Mouse (Mus musculus) ES-CJ7 (cell line): ENCODE data around the gene Ndufs2.
A peak's percentile ranks its signal among the peaks of the same experiment; 100 is the strongest.

Experiments used
- DNase-seq: peaks from one replicate; pipeline ENCODE4 v3.0.0; 2011; ENCODE audit warnings: low read depth, low spot score

Gene Ndufs2

DNA sequence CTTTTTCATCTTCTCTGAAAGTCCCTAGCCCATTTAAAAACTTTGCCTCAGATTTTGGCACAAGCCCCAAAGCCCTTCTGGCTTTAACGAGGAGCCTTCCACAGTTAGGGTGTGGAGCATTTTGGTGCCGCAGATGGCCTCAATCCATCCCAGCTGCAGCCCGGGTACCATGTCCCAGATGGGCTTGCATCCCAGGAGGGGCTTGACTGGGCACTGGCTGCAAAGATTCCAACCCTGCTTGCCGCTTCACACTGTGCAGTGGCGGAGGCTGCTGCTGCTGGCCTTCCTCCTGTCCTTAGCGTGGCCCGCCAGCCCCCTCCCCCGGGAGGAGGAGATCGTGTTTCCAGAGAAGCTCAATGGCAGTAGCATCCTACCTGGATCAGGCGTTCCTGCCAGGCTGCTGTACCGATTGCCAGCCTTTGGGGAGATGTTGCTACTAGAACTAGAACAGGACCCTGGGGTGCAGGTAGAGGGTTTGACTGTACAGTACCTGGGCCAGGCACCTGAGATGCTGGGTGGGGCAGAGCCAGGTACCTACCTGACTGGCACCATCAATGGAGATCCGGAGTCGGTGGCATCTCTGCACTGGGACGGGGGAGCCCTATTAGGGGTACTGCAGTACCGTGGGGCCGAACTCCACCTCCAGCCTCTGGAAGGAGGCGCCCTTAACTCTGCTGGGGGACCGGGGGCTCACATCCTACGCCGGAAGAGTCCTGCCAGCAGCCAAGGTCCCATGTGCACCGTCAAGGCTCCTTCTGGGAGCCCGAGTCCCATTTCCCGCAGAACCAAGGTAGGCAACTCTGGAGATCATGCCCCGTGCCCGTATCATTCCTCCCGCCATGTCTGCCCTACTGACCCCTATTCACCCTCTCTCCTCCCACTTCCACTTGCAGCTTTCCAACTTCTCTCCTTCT lies at the start of gene Ndufs2:
Ndufs2 (minus strand) TSS at position 709 of the 914 bp plus-strand sequence.
- DNase-seq, result no peak

DNA sequence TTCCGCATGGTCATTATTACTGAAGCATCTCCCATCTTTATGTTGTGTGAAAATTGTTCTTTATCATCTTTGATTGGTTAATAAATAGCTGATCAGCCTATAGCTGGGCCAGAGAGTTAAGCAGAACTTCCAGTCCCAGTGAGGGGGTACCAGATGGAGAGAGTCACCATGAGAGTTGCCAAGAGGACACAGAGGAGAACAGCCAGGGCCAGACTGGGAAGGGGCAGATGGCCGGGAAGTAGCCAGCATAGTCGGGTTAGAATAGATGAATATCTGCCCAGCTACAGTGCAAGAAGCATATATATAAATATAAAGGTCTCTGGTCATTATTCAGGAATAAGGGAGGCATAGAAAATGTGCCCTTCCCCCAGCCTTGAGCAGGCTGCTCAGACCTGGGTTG lies 47.0 kb upstream of the Ndufs2 start:
- DNase-seq, result no peak

DNA sequence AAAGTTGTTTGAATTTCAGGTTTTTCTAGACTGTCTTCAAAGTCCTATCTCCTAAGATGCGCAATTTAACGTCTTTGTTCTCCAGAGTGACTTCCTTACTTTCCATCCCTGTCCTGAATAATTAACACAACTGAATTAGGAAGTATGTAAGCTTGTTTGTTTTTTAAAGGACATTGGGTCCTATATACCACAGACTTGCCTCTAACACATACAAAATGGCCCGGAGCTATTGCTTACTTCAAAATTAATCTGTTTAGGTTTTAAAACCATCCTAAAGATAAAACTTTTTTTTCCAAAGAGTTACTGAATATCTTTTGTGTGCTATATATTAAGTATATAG lies 43.8 kb upstream of the Ndufs2 start:
- DNase-seq, result no peak

DNA sequence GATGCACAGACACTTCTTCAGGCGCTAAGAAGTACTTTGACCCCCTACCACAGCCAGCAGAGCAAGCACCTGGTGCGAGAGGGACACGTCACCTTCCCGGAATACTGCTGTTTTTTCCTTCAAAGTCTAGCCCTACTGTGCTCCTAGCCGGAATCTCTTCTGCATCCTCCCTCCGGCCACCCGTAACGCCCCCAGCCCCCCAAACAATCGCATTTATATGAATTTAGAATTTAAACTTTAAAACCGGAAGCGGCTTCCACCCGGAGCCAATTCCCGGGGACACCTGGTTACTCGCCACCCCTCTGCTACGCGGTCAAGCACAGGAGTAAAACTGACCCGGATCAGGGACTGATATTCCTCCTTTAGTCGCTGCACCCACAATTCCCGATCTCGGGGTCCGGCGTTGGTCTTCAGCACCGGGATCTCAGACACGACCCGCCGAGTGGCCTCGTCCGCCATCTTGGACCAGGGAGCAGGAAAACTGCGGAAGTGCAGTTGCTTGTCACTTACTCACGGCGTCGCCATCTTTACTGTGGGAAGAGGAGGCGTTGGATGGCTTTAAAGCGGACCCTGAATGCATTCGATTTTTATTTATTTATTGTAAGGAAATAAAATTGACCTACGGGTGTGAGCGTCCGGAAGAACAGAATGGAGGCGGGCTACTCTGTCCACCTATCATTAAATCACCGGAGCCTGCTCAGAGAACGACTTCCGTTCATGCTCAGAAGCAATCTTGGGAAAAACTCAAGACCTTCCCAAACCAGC lies 43.3 kb upstream of the Ndufs2 start, which contains the start of gene Ufc1:
Ufc1 (minus strand) TSS at position 727 of the 765 bp plus-strand sequence.
- peak; percentile 92 for DNase-seq

DNA sequence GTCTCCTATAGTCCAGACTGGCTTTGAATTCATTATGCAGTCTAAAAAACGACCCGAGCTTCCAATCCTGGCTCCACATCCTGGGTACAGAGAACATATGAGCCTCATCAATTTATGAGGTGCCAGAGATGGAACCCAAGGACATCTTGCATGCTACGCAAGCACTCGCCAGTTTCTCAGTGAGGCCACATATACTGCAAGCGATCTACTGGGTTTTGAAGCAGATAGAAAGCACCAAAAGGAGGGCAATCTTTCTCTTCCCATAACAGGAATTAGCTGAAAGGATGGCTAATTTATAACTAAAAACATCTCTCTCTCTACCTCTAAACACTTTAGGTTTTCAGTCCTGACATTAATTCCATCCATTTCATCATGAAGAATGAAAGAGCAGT lies 42.7 kb upstream of the Ndufs2 start:
- DNase-seq, result no peak

DNA sequence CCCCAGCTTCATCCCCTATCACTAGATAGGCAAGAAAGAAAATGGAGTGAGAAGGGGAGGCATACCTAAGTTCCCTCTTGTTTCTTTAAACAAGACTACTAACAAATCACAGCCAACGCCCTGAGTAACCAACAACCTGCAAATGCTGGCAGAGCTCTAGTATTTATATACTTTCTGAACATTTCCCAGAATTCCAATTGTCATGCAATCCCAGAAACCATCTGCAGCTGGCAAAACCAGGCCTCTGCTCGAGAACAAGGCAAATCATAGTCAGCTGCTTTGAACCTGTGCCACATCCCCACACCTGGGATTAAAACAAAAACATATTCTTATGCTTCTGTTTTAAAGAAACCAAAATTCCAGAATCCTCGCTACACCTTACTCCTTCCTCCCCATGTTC lies 42.2 kb upstream of the Ndufs2 start:
- DNase-seq, result no peak

DNA sequence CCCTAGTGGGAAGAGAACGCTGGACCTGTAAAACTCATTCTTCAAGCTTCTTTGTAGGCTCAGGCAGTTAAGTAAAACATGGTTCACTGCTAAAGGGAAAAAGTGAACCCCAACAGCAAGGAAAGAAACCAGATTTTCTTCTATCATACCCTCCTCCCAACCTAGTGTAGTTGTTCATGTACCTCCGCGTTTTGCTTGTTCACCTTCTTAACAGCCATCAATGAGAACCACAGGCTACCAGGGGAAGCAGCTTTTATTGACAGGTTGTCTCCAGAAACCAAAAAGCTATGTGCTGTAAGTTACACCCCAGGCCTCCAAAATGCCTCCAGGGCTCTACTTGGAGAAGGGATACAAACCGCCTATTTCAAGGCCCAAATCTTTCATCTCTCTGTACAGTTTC lies 37.1 kb upstream of the Ndufs2 start:
- DNase-seq, result no peak

DNA sequence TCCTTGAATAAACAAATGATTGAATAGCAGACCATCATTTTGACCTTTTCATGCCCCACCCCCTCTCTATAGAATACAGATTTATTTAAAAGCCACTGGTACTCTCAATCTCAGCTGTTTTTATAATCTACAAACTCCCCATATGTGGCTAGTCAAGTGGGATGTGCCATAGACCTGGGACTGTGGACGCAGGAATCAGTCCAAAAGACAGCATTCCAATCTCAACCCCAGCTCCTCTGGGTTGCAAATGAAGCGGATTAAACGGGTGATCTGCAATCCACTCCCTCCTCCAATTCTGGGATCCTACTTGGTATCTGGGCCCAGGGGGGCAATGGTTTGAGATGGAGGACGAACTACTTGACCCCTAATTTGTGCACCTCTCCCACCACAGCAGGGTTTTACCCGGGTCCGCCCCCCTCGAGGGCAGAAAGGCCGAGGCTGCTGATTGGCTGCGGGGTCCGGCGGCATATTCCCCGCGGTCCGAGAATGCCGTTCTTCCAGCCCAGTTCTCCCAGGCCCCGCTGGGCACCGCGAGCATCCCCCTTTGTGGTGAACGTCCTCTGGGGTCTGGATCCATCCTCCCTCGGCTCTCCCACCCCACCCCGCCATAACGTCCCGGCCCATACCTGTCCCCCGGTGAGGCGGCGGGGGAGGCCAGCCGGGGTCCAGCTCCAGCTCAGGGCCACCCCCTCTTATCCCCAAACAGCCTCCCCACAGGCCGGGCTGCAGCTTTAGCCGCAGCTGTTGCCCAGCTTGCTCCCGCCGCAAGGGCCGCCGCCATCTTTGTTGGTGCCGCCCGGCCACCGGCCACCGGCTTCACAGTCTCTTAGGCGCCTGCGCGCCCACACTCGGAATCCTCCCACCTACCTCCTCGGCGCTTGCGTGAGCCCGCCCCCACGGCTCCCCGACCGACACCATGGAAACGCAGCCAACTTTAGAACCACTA lies 36.2 kb upstream of the Ndufs2 start, which contains the start of gene Usp21:
Usp21 (minus strand) TSS at position 856 of the 946 bp plus-strand sequence.
- peak; percentile 95 for DNase-seq

DNA sequence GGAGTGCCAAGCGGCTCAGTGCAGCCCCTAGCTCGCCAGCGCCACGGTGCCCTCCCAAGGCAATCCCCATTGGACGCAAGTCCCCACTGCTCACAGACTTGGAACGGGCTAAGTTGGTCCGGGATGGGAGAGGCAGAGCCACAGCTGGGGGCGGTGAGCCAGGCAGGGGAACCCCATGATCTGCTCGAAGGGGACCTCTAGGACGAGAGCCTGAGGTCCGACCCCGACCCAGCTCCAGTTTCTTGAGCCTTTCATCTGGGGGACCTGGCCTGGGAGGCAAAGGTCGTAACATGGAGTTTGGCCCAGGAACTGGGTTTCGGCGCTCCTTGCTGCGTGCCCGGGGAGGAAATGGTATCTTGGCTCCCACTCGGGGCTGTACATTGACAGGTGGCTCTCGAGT lies 35.3 kb upstream of the Ndufs2 start:
- no peak for DNase-seq

DNA sequence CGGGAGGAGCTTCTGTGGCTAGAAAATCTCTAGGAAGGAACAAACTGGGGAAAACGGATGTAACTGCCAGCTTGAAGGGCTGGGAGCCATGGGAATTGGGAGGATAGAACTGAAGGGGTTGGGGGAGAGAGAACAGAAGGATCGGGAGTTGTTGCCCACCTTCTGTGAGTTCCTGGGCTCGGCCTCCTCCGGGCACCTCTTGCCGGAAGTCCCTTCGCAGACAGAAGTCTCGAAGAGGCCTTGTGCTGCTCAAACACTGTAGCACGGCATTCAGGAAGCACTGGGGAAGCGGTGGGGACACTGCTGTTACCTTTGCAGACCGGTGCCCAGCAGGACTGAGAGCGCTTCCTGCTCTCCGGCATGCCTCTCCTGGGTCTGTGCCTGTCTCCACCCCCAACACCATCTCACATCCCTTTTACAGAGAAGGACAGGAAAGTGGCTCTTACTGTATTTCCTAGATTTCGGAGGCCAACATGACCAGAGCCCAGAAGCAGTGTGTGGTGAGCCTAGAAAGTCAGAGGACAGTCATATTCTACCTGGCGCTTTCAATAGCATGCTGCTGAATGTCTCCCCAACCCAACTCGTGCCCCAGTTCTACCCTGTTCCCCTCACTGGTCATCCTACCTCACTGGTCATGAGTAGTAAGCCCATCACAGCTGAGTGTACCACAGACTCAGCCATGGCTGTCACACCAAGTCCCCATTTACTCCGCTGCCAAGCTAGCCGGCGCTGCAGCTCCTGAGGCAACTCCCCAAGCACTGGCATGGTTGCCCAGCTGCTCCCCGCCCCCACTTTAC lies 34.1 kb upstream of the Ndufs2 start:
- DNase-seq, result no peak

DNA sequence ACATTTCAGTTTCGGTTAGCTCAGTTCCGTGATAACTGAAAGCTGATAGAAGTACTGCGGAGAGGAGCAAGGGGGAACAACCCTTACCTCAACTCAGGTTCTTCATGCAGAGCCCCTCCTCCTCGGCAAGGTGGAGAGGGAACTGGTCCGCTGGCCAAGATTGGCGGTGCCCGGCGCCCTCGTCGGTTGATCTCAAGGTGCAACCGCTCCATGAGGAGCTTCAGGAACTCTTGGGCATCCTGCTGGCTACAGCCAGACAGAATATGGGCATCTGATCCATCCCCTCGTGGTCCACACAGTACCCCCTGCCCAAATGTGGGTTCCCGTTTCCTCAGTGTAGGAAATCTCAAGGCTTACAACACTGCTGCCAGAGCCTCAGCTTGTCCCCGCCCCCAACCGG lies 33.3 kb upstream of the Ndufs2 start:
- DNase-seq, result no peak

DNA sequence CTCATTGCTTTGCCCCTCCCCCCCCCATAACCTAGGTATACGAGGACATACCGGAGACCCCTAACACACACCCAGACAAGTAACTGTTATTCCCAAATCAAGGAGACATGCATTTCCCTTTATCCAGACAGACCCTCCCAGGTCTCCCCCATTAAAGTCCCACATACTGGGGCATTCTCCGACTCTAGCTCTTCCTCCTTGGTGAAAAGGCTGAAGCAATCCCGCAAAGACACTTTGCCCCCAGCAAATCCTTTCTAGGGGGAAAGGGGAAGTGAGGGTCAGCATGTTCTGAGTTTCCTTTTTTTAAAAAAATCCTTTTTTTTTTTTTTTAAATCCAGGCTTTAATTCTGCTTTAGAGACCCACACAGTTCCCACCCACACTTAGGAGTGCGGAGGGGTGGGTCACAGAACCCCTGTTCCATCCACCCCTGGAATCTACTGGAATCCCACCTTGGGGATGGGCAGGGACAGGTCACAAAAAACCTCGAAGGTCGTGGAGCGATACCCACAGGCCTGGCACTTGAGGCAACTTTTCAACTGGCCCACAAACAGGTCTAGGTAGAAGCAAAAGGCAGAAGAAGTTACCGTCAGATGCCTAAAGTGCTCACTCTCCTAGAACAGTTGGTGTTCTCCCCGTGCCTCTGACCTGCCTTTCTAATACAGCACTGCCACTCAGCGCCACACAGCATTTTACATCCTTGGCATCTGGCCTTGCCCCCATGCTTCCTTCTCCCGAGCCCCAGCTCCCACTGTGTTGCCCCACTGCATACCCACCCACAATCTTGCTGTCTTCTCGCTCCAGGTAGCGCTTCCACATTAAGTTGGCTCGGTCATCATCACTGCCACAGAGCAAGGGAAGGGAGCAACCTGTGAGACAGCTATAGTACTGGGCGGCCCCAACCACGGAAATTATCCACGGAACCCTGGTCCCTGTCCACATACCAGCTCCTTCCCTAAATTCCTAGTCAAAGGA lies 32.3 kb upstream of the Ndufs2 start:
- no peak for DNase-seq

DNA sequence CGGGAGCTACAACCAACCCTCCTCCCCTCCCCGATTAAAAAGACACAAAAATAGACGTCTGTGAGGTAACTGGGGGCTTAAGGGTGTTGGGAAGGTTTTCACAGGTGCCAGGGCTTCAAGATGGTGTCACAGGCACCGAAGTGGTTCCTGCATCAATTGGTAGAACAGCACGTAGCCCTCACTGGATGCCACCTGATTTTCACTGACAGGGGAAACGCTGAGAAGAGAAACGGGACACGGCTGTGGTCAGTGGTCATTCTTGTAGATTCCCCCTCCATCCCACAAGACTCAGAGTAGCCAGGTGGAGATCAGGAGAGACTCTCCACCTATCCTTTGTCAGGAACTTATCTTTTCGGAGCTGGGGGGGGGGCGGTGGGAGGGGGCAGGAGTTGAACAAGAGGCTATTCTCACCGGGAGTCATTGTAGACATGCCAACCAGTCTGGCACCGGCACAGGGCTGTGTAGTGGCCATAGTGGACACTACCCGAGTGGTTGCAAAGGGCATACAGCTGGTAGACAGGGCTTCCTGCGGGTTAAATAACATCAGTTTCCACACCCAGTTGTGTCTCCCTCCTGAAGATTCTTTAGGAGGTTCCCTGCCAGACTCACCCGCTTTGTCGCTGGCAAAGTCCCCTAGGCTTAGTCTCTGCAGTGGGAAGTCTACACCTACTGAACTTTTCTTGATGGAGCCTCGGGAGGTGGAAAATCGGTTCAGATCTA lies 31.1 kb upstream of the Ndufs2 start:
- DNase-seq, result no peak

DNA sequence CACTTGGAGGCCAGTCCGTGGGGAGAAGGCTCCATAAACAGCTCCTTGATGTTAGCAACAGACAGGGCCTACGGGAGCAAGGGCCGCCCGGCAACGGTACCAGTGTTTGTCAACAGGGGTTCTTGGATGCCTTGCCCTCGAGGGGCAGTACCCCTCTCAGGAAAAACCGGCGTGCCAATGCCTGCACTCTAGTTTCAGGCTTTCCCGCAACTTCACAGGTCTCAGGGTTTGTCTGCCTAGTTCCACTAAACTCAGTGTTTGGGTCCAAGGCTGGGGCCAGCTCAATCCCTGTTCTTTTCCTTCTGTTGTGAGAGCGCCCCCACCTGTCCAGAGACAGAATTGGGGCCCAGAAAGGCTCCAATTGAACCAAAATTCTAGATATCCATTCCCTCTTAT lies 30.3 kb upstream of the Ndufs2 start:
- DNase-seq, result peak; percentile 74

DNA sequence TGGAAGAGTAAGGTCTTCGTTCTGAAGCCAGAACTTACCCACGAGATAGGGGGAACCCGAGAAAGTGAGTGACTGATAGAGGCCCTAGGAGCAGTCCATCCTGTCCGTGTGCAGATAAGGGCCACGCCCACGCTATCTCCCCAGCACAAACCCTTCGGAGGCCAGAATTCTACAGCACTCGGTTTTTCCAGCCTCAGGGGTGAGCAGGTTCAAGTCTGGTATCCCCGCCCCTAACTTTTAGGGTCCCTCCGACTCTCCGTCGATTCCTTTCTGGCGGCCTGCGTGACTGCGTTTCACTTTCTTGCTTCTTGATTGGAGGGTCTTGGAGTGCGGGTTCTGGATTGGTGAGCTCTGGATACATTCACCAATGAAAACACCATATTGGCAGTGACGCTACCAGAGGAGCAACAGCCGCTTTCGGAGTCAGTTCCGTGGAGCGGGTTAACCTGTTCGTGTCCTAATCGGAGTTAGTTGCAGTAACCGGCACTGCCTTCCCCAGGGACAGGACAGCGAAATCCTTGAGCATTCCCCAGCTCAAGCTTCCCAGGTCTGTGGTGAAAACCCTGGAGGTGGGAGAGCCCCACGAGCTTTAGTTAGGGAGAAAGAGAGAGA lies 29.8 kb upstream of the Ndufs2 start, which contains the start of gene Ppox:
Ppox (minus strand) TSS at position 271 of the 612 bp plus-strand sequence.
- peak; percentile 99 for DNase-seq

DNA sequence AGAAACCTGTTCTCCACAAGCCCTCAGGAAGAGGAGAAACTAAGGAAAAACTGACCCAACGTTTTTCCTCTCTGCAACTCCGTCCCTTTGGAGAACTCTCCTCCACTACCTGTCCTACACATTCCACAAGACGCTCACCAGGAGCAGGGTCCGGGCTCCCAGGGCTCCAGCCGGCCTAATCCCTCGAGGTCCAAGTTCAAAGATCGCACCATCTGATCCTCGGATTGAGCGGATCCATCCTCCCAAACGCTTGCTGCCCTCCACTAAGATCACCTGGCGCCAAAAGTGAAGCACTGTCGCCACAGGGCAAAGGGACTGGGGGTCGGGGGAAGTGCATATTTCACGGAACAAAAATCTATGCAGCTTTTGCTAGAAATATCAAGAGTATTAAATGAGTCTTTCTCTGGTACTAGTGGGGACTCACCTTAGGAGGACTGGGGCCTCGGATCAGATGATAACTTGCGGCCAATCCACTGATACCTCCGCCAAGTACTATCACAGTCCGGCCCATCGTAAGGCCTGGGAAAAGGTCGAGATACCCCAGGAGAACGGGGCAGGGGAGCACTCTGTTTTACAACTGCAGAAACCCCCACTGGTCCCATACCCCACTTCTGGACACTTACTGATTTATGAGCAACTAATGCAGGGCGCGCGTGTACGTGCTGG lies 29.2 kb upstream of the Ndufs2 start:
- no peak for DNase-seq

DNA sequence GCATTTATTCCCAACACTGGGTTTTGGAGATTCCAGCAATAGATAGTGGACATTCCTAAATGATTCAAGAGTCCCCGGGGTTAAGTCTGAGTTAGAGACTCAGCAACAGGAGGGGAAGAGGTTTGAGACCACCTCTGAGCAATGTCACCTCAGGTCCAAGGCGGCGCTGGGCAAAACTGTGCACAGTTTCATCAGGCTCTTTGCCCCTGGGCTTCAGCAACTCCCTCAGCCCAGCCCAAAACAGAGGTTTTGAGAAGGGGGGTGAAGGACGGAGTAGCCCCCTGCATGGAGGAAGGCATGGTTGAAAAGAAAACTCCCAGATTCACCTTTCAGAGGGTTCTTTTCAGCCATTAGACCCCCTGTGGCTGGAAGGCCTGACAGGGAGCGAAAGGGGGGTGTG lies 28.5 kb upstream of the Ndufs2 start:
- DNase-seq, result no peak
